Mouse (Mus musculus): ENCODE data around the gene Aldh3b3. TPM values are rescaled to one million over a fixed set of nuclear protein-coding genes. Genes with fewer than 3 reads are reported as not detected.

Gene Aldh3b3
- polyA plus RNA-seq, 1 experiment from 2014 or later: not detected

DNA sequence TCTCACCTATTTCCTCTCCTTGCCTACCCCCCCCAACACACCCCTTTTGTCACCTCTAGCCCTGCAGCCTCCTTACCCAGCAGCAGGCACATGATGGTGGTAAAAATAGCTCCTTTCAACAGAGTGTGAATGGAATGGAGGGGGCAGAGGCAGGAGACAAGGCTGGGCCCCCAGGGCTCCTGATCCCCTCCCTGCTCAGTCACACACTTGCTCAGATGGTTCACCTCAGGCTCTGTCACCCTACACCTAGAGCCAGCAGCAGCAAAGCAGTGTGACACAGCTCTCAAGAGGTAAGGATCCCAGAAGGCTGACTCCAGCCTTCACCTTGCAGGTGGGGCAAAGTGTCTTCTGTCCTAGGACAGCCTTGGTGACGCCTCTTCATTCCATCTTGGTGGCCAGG is 44.7 kb downstream of the Aldh3b3 start, which contains the start of gene Doc2g:
Gene Doc2g (plus strand): TSS at position 202 of the 400 bp plus-strand sequence.
- Histone ChIP-seq H3K9ac (peak within 1 kb of the TSS; percentile 70), H3K27me3 (replicated peaks) (no peaks in the 10 kb centered on the region), H3K9me3 (replicated peaks) (no peaks in the 10 kb centered on the region), H3K27ac (ENCODE audit: poor library complexity, severe bottlenecking) (peak within 1 kb of the TSS; percentile 99), H3K4me3 (peak within 1 kb of the TSS; percentile 27), H3K4me1 (replicated peaks) (peaks cover 59% of the 10 kb centered on the region), H3K4me2 (peak within 1 kb of the TSS; percentile 60), H3K36me3 (peaks cover 35% of the 10 kb centered on the region)
- peak; percentile 26; the same call in 1 of the 2 replicates for ATAC-seq (ENCODE audit: insufficient number of reproducible peaks, low FRiP score)
- WGBS: 39% methylated on average over 1 of the region's 1 CpGs

DNA sequence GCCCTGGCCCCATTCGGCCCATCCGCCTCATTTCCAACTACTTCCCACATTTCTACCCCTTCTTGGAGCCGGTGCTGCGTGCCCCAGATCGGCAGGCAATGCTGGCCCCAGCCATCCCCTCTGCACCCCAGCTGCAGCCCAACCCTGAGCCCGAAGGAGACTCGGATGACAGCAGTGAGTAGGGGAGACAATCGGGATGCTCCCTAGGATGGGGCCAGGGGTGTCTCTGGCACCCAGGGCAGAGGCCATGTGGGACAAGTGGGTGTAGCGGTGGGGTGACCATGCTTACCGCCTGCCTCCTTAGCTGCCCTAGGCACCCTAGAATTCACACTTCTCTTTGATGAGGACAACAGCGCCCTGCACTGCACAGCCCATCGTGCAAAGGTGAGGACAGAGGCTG is 45.2 kb downstream of the Aldh3b3 start:
- ATAC-seq (ENCODE audit: insufficient number of reproducible peaks, low FRiP score): no peak
- WGBS: 68% methylated on average over 12 of the region's 12 CpGs
- H3K36me3 ChIP-seq: peaks cover 40% of the 10 kb centered on the region
- no peaks in the 10 kb centered on the region for H3K27me3 ChIP-seq (replicated peaks)
- H3K27ac ChIP-seq (ENCODE audit: poor library complexity, severe bottlenecking): peak overlapping the region; percentile 99
- peak overlapping the region; percentile 27 for H3K4me3 ChIP-seq
- no peaks in the 10 kb centered on the region for H3K9me3 ChIP-seq (replicated peaks)
- H3K4me1 ChIP-seq (replicated peaks): peaks cover 59% of the 10 kb centered on the region
- H3K9ac ChIP-seq: peak overlapping the region; percentile 70
- H3K4me2 ChIP-seq: peak overlapping the region; percentile 60

DNA sequence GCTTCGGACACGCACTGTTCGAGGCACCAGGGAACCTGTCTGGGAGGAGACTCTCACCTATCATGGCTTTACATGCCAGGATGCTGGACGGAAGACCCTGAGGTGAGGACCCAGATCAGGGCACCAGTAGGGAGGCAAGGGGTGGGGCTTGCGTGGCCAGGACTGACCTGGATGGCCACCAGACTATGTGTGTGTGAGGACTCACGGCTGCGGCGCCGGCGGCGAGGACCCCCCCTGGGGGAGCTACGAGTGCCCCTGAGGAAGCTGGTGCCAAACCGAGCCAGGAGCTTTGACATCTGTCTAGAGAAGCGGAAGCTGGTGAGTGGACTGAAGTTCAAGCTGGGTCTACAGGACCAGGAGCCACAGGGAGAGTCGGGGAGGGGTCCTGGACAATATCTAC is 45.9 kb downstream of the Aldh3b3 start:
- Histone ChIP-seq H3K27me3 (replicated peaks) (no peaks in the 10 kb centered on the region), H3K4me3 (no peak overlapping the region)
- WGBS: 75% methylated on average over 15 of the region's 15 CpGs

DNA sequence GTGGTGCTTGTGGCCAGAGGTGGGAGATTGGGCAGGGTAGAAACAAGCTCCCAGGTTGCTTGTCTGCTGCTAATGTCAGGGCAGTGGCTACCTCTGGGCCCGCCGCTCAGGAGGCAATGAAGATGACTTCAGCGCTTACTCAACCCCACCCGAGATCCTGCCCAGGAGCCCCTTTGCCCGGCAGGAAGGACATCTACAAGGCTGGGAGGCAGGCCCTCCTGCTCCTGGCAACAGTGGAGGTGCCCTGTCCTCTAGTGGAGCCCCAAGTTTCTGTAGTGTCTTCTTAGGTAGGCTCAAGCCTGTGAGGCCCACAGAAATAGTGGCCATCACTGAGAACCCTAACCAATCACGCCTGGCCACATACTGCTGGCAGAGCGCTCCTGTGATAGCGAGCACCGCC is 46.6 kb downstream of the Aldh3b3 start:
- Histone ChIP-seq H3K9ac (peak overlapping the region; percentile 21; the same call in 1 of the 2 replicates), H3K4me2 (peak overlapping the region; percentile 6; the same call in 1 of the 2 replicates), H3K27me3 (replicated peaks) (no peaks in the 10 kb centered on the region), H3K27ac (ENCODE audit: poor library complexity, severe bottlenecking) (peak overlapping the region; percentile 11), H3K36me3 (peaks cover 54% of the 10 kb centered on the region), H3K4me3 (no peak overlapping the region), H3K9me3 (replicated peaks) (no peaks in the 10 kb centered on the region), H3K4me1 (replicated peaks) (peaks cover 51% of the 10 kb centered on the region)
- WGBS: 83% methylated on average over 9 of the region's 9 CpGs
- ATAC-seq (ENCODE audit: insufficient number of reproducible peaks, low FRiP score): no peak

More for the DNA sequence above, 45.9 kb downstream of the Aldh3b3 start:
- Histone ChIP-seq H3K27ac (ENCODE audit: poor library complexity, severe bottlenecking) (peak overlapping the region; percentile 99), H3K4me2 (peak overlapping the region; percentile 60), H3K4me1 (replicated peaks) (peaks cover 55% of the 10 kb centered on the region), H3K36me3 (peaks cover 47% of the 10 kb centered on the region), H3K9me3 (replicated peaks) (no peaks in the 10 kb centered on the region), H3K9ac (peak overlapping the region; percentile 70; the same call in 1 of the 2 replicates)
- ATAC-seq (ENCODE audit: insufficient number of reproducible peaks, low FRiP score): no peak

DNA sequence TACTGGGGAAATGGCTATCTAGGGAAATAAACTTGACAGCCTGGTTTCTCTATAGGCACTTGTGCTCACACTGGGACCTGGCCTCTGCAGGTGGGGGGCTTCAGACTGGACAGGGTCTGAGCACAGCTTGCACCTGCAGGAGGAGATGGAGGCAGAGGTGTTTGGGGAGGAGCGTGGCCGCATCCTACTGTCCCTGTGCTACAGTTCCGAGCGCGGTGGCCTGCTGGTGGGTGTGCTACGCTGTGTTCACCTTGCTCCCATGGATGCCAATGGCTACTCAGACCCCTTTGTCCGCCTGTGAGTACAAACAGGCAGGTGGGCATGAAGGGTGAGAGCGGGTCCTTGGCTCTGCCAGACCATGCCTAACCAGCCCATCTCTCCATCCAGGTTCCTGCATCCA is 47.5 kb downstream of the Aldh3b3 start:
- no peaks in the 10 kb centered on the region for H3K9me3 ChIP-seq (replicated peaks)
- no peak overlapping the region for H3K4me2 ChIP-seq
- WGBS: 88% methylated on average over 8 of the region's 8 CpGs
- no peak overlapping the region for H3K4me3 ChIP-seq
- peaks cover 61% of the 10 kb centered on the region for H3K36me3 ChIP-seq
- no peak for ATAC-seq (ENCODE audit: insufficient number of reproducible peaks, low FRiP score)
- peaks cover 50% of the 10 kb centered on the region for H3K4me1 ChIP-seq (replicated peaks)
- no peak overlapping the region for H3K9ac ChIP-seq
- no peak overlapping the region for H3K27ac ChIP-seq (ENCODE audit: poor library complexity, severe bottlenecking)
- no peaks in the 10 kb centered on the region for H3K27me3 ChIP-seq (replicated peaks)

DNA sequence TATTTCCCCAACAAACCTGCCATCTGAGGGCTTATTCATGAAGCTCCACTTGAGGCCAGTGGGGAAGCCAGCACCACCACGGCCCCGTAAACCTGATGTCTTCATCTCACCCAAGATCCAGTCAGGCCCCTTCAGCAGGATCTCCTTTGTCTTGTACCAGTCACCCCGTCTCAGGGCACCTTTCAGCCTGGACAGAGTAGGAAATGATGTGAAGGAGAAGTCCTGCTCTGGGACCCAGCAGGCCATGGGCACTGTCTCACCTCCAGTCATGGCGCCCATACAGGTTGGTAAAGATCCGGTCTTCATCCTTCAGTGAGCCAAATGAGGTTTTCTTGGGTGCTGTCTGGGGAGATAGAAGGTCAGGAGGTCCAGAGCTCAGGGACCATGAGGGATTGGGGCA is 52.6 kb downstream of the Aldh3b3 start:
- no peak for ATAC-seq (ENCODE audit: insufficient number of reproducible peaks, low FRiP score)
- Histone ChIP-seq H3K27ac (ENCODE audit: poor library complexity, severe bottlenecking) (no peak overlapping the region), H3K27me3 (replicated peaks) (no peaks in the 10 kb centered on the region), H3K4me1 (replicated peaks) (peaks cover 29% of the 10 kb centered on the region), H3K9ac (no peak overlapping the region), H3K36me3 (peaks cover 48% of the 10 kb centered on the region), H3K9me3 (replicated peaks) (no peaks in the 10 kb centered on the region), H3K4me3 (no peak overlapping the region), H3K4me2 (peak overlapping the region; percentile 69; the same call in 1 of the 2 replicates)
- 94% methylated on average over 5 of the region's 5 CpGs for WGBS

DNA sequence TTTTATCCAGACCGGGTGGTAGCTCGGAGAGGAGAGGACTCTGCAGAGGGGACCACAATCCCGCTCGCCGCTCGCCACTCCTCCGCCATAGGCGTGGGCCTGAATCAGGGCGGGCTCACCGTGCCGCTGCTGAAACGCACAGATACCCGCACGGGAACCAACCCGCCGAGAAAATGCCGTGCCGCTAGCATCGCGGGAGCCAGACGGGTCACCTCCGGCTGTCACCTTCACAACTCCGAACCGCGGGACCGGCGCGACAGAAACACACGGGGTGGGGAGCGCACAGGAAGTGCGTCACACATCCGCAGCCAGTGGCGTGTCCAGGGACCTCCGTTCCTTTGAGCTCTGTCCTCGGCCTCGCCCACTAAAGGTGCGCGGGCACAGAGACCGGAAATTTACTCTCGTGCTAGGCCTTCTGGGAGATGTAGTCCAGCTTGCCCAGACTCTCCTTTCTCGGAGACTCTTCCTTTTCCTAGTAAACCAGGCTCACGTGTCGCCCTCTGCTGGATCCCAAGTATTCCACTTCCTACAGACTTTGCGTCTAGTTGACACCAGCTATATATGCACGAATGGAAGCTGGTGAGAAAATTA is 54.1 kb downstream of the Aldh3b3 start, which contains the start of gene Ndufv1:
Gene Ndufv1 (minus strand): TSS at position 375 of the 591 bp plus-strand sequence.
- H3K36me3 ChIP-seq: peaks cover 34% of the 10 kb centered on the region
- peak within 1 kb of the TSS; percentile 85 for H3K4me3 ChIP-seq
- peak within 1 kb of the TSS; percentile 84 for H3K9ac ChIP-seq
- under 1% methylated on average over 45 of the region's 45 CpGs for WGBS
- H3K27me3 ChIP-seq (replicated peaks): no peaks in the 10 kb centered on the region
- peaks cover 28% of the 10 kb centered on the region for H3K4me1 ChIP-seq (replicated peaks)
- ATAC-seq (ENCODE audit: insufficient number of reproducible peaks, low FRiP score): peak; percentile 98
- peak within 1 kb of the TSS; percentile 53 for H3K27ac ChIP-seq (ENCODE audit: poor library complexity, severe bottlenecking)
- peak within 1 kb of the TSS; percentile 69 for H3K4me2 ChIP-seq
- H3K9me3 ChIP-seq (replicated peaks): no peaks in the 10 kb centered on the region

DNA sequence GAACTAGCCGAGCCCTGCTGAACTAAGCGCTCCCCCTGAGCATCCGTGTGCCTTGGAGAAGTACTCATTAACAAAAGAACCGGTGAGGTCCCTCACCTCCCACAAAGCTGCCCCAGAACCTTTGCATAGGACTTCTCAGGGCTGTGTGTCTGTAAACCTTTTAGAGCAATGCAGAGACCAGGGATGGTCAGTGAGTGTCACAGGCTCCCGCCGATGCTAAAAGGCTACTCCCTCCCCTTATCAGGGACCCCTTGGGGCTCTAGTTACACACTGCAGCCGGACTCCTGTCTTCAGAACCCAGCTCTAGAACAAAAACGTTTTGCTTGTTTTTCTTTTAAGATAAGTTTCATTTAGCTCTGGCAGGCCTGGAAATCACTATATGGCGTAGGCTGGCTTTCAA is 54.6 kb downstream of the Aldh3b3 start:
- H3K4me2 ChIP-seq: peak overlapping the region; percentile 55
- H3K4me1 ChIP-seq (replicated peaks): peaks cover 28% of the 10 kb centered on the region
- 8% methylated on average over 9 of the region's 9 CpGs for WGBS
- peak overlapping the region; percentile 85 for H3K4me3 ChIP-seq
- H3K36me3 ChIP-seq: peaks cover 28% of the 10 kb centered on the region
- ATAC-seq (ENCODE audit: insufficient number of reproducible peaks, low FRiP score): peak; percentile 66
- peak overlapping the region; percentile 38 for H3K9ac ChIP-seq
- H3K27ac ChIP-seq (ENCODE audit: poor library complexity, severe bottlenecking): peak overlapping the region; percentile 53
- no peaks in the 10 kb centered on the region for H3K9me3 ChIP-seq (replicated peaks)
- no peaks in the 10 kb centered on the region for H3K27me3 ChIP-seq (replicated peaks)

DNA sequence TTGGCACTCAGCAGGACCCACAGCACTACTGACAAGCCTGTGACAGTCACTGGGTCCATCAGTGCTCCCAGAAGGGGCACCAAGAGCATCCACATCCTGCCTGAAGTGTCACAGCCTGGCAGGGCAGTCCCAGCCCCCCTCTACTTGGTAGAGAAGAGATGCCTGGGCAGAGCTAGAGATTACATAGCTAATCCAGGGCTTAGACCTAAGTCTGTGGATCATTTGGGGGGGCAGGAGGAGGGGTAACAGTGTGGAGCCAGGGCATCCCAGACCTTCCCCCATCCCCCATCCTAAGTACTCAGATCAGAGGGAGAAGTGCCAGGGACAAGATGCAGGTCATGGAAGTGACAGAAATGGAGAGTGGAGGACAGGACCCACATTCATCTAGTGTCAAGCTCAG is 56.4 kb downstream of the Aldh3b3 start:
- ATAC-seq (ENCODE audit: insufficient number of reproducible peaks, low FRiP score): no peak
- Histone ChIP-seq H3K27me3 (replicated peaks) (no peaks in the 10 kb centered on the region), H3K9ac (no peak overlapping the region), H3K9me3 (replicated peaks) (no peaks in the 10 kb centered on the region), H3K36me3 (peaks cover 11% of the 10 kb centered on the region), H3K4me1 (replicated peaks) (peaks cover 28% of the 10 kb centered on the region), H3K4me2 (no peak overlapping the region), H3K4me3 (no peak overlapping the region), H3K27ac (ENCODE audit: poor library complexity, severe bottlenecking) (no peak overlapping the region)

DNA sequence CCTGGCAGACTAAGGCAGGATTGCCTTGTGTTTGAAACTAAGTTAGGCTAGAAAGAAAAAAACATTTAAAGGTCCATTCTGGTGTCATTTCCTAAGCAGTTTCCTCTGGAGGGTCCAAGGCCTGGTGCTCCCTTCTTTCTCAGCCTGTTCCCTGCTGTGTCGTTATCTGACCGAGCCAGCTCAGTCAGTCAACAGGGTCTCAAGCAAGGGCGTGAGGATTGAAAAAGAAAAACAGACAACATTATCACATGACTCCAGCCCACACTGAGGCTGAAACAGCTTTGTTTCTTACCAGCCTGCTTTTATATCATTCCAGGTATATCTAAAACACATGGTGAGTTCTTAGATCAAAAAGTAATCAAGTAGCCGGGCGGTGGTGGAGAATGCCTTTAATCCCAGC is 57.2 kb downstream of the Aldh3b3 start:
- no peak overlapping the region; the same call in 1 of the 2 replicates for H3K9ac ChIP-seq
- no peak for ATAC-seq (ENCODE audit: insufficient number of reproducible peaks, low FRiP score)
- H3K27ac ChIP-seq (ENCODE audit: poor library complexity, severe bottlenecking): 0 out of 2 replicates have a peak overlapping the region, but pooled peaks have one; percentile 10
- no peak overlapping the region for H3K4me2 ChIP-seq
- H3K36me3 ChIP-seq: peaks cover 4% of the 10 kb centered on the region
- peaks cover 28% of the 10 kb centered on the region for H3K4me1 ChIP-seq (replicated peaks)
- no peaks in the 10 kb centered on the region for H3K27me3 ChIP-seq (replicated peaks)
- H3K9me3 ChIP-seq (replicated peaks): no peaks in the 10 kb centered on the region
- no peak overlapping the region for H3K4me3 ChIP-seq
- WGBS: 45% methylated on average over 5 of the region's 5 CpGs

DNA sequence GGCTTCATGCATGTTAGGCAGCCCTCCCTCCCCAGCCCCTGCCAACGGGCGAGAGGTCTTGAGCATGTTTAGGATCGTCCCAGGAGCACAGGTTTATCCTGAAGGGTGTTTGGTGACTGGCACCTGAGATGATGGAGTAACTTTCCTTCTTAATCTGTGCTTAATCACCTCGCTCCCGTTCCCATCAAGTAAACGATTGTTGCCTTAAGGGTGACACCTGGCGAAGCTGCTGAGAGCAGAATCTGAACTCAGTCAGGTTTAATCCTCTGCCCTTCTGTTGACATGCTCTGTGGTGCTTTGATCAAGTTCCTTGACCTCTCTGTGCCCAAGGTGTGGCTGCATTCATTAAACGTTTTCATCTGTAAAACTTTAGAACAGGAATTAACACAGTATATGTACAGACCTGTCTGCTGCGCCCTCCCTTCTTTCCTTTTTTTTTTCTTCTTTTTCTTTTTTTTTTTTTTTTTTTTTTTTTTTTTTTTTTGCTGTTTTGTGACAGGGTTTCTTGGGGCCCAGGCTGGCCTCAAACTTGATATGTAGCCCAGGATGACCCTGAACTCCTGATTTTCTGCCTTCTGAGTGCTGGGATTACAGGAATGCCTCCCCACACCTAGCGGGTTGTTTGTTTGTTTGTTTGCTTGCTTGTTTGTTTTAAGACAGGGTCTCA is 59.6 kb downstream of the Aldh3b3 start:
- WGBS: 61% methylated on average over 10 of the region's 10 CpGs
- H3K4me2 ChIP-seq: no peak overlapping the region
- peaks cover 15% of the 10 kb centered on the region for H3K4me1 ChIP-seq (replicated peaks)
- no peaks in the 10 kb centered on the region for H3K36me3 ChIP-seq
- H3K9me3 ChIP-seq (replicated peaks): no peaks in the 10 kb centered on the region
- ATAC-seq (ENCODE audit: insufficient number of reproducible peaks, low FRiP score): no peak
- H3K27ac ChIP-seq (ENCODE audit: poor library complexity, severe bottlenecking): no peak overlapping the region
- no peak overlapping the region for H3K4me3 ChIP-seq
- H3K27me3 ChIP-seq (replicated peaks): no peaks in the 10 kb centered on the region
- H3K9ac ChIP-seq: no peak overlapping the region

All from heart, embryonic 12.5 days (tissue).